In genomic region chr1:170978601-170979000, GRCm38 (mm10) we compare ENCODE assay signal across 26 mouse cellular contexts. TPM values are rescaled to one million over a fixed set of nuclear protein-coding genes. Genes with fewer than 3 reads are reported as not detected.
"Had no signal": no experiment of that assay in that cellular context is flagged by ENCODE, and none has a peak within 500 bp of the region (broad histone marks: within the 10 kb centered on the region; RNA-seq: fewer than 3 reads in every experiment).

No protein-coding gene starts in this region.

- DNase-seq: kidney, adult 9 months; kidney, postnatal 14 days; kidney, postnatal 4 days; left cerebral cortex, postnatal 4 days; liver, postnatal 0 days; lung, embryonic 14.5 days; lung, postnatal 4 days; retina, postnatal 1 day; right cerebral cortex, postnatal 25 days; thymus, adult 18-20 months; thymus, postnatal 36 days had no signal

- H3K27ac ChIP-seq: limb, embryonic 12.5 days; limb, embryonic 15.5 days; liver, embryonic 14.5 days; midbrain, embryonic 10.5 days; midbrain, embryonic 13.5 days; neural tube, embryonic 13.5 days had no signal

- H3K27me3 ChIP-seq: limb, embryonic 12.5 days; limb, embryonic 15.5 days; midbrain, embryonic 13.5 days; neural tube, embryonic 13.5 days had no signal

- H3K4me3 ChIP-seq: limb, embryonic 12.5 days; limb, embryonic 15.5 days; midbrain, embryonic 10.5 days; midbrain, embryonic 13.5 days; neural tube, embryonic 13.5 days had no signal

- H3K4me1 ChIP-seq: limb, embryonic 12.5 days; limb, embryonic 15.5 days; midbrain, embryonic 10.5 days; midbrain, embryonic 13.5 days; neural tube, embryonic 13.5 days had no signal

- ATAC-seq: liver, postnatal 0 days; lung, postnatal 0 days; midbrain, embryonic 13.5 days; midbrain, embryonic 16.5 days had no signal

RNA-seq across cellular contexts. Expression of gene Fcgr2b, which starts 2.3 kb away (rescaled TPM):
- polyA plus RNA-seq: midbrain, embryonic 10.5 days had no signal

RNA-seq across cellular contexts. Expression of gene Fcgr4, which starts 40.1 kb away (rescaled TPM):
- total RNA-seq: layer of hippocampus, postnatal 14 days; left cerebral cortex, postnatal 14 days; left cerebral cortex, postnatal 4 days had no signal
- polyA plus RNA-seq: midbrain, embryonic 10.5 days; midbrain, embryonic 13.5 days; neural tube, embryonic 13.5 days; testis, adult 2 months had no signal

RNA-seq across cellular contexts. Expression of gene Fcrla, which starts 51.2 kb away (rescaled TPM):
- total RNA-seq: layer of hippocampus, adult 18-20 months; left cerebral cortex, adult 8-10 months; left cerebral cortex, postnatal 14 days; left cerebral cortex, postnatal 4 days; megakaryocyte progenitor cell, adult 5-6 weeks had no signal
- polyA plus RNA-seq: kidney, embryonic 16.5 days; limb, embryonic 12.5 days; lung, embryonic 14.5 days; midbrain, embryonic 10.5 days; midbrain, embryonic 13.5 days; midbrain, embryonic 16.5 days; neural tube, embryonic 13.5 days had no signal
